Mouse (Mus musculus) thymus, postnatal 14 days (tissue): ENCODE measurements around the gene Eml4.

Experiments used
- DNase-seq: peaks from one replicate; pipeline ENCODE4 v3.0.0; 2021

The Eml4 gene

DNA sequence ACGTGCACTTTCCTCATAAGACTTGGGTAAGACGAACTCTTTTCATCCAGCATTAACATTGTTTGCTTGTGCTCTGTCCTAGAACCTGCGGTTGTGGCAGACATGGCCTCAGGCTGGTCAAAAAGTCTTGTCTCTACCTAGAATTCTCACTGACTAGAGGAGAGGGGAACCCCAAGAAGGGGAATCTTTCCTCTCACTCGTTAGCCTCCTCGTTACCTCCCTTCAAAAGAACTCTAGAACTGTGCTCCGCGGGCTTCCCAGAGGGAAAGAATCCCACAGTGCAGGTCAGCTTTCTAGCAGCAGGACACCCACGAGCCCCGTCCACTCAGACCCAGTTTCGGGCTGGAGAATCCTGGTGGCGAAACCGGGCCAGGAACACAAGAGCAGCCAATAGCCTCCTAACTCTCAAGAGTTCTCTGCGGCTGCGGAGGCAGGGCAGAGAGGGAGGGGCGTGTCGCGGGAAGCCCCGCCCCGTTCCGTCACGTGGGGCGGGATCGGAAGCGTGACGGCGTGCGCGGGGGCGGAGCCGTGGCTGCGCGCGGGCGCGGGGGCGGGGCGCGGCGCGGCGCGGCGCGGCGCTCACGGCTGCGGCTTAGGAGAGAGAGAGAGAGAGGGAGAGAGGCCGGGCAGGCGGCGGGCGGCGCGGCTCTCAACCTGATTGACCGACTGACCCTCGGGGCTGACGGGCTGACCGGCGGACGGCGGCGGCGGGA is at the start of gene Eml4:
Gene Eml4, plus strand, starts transcription at position 553 of the 713 bp plus-strand sequence.
- peak; percentile 96 for DNase-seq

- DNase-seq, result no peak
Observed at GRCm38 (mm10) chr17:83301433-83301832, 49.3 kb upstream of the Eml4 start.

DNA sequence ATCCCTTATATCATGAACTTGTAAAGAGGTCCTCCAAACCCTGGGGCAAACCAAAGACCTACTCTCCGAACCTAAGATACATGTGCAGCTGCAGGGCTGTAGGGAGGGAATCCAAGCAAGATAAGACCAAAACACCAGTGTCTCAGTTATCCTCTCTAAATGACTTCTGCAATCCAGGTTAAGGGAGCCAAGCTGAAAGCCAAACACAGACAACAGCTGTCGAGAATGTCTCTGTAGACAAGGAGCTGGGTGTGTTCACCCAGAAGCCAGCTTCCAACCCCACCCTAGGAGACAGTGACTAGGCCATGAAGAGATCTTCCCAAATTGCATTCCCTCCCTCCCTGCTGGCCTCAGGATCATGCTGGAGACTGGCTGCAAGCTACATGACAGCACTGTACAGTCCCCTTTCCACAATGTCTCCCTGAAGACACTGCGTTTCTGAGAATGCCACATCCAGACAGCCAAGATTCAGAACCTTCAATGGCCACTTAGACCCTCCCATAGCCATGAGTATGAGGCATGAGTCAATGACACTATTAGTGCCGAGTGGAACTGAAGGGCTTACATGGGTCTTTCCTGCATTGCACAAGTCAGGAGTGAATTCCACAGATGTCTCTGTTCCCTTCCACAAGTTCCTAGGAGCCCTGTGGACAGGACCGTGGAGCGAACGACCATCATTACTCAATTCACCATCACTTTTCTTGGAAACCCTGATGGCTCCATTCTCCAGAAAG is 46.5 kb upstream of the Eml4 start:
- no peak for DNase-seq

DNA sequence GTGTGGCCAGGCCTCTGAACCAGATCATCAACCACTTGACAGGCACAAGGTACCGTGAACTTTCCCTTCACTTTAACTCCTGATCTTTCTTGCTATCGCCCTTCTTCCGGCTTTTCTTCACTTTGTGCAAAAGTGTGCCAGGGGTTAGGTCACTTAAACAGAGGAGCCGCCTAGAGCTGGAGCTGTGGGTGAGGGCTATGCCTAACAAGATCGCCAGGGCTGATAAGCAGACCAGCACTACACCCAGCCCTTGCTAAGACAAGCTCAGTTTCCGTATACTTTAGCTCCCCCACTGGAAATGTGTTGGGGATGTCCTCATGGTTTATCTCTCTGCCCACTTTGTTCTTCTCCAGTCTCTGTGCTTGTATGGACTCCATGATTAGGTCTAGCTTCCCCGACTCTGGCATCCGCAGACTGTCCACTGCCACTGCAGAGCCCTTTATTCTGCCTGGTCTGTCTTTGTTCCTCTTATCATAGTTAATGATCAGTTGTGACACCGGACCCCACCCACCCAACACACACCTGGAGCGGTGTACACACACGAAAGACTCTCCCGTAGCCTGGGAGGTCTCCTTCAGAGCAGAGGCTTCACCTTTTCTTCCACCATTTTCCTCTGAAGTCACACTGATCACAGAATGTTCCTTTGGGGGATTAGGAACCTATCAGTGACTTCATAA is 43.6 kb upstream of the Eml4 start:
- no peak for DNase-seq

- DNase-seq, result no peak
Observed at GRCm38 (mm10) chr17:83307641-83308296, 43.0 kb upstream of the Eml4 start.

DNA sequence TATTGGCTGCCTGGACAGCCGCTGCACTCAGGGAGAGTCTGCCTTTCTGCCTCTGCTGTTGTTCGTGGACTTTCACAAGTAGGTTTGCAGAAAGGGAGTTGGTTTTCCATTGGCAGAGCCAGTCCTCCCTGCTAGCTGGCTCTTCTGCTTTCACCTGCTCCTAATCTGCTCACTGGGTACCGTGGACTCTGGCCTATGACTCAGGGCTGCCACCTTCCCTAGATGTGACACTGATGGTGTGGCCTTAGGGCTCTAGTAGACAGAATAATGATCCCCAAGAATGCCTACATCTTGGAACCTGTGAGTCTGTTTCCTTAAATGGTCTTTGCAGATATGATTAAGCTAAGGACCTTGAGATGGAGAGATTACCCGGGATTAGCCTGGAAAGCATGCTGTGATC is 42.3 kb upstream of the Eml4 start:
- no peak for DNase-seq

GRCm38 (mm10) chr17:83309243-83309642 is 41.5 kb upstream of the Eml4 start:
- no peak for DNase-seq

GRCm38 (mm10) chr17:83311806-83312205 is 38.9 kb upstream of the Eml4 start:
- no peak for DNase-seq

GRCm38 (mm10) chr17:83312244-83312918 is 38.4 kb upstream of the Eml4 start:
- DNase-seq, result peak; percentile 43

GRCm38 (mm10) chr17:83313046-83313689 is 37.6 kb upstream of the Eml4 start:
- no peak for DNase-seq

DNA sequence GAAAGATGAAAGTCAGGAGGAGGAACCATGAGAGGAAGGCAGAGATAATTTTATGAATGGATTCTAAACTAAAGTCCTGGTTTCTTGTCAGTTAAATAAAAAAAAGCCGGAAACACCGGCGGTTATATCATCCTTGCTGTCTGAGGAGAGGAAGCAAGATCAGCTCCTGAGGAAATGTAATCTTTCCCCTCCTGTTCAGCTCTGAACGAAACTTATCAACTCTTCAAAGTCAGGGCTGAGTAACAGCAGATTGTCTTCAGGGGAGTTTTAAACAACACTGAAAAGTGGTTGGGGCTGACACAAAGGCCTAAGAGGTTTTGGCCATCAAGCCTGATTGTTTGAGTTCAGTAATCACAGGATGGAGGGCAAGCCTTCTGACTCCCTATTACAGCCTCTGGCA is 35.3 kb upstream of the Eml4 start:
- DNase-seq, result no peak

DNA sequence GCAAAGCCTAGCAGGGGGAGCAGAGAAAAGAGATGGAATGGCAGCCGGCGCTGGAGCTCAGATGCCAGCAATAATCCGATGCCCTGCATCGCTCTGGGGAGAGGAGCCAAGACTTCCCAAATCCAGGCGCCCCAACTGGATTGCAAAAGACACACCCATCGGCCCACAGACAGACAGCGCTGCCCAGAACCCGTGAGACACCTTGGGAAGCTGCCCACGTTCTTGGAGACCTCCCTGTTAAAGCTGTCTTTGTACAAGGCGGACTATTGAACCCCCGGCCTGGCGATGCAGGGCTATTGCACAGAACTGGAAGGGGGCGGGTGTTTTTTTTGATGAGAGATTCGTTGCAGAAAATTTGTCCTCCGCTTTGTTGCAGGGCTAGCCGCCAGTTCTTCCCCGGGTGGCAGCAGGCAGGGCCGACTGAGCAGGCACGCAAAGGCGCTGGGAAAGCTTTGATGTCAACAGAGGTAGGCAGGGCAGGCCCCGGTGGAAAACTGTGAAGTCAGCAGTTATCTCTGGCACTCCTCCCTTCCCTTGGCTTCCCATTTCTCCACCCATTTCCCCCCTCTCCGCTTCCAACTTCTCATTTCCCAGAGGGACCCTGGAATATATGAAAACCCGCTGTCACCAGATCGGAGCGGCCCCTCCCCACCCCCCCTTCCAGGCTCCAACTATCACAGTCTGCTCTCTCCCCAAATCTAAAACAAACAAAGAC is 28.0 kb upstream of the Eml4 start:
- DNase-seq, result no peak

DNA sequence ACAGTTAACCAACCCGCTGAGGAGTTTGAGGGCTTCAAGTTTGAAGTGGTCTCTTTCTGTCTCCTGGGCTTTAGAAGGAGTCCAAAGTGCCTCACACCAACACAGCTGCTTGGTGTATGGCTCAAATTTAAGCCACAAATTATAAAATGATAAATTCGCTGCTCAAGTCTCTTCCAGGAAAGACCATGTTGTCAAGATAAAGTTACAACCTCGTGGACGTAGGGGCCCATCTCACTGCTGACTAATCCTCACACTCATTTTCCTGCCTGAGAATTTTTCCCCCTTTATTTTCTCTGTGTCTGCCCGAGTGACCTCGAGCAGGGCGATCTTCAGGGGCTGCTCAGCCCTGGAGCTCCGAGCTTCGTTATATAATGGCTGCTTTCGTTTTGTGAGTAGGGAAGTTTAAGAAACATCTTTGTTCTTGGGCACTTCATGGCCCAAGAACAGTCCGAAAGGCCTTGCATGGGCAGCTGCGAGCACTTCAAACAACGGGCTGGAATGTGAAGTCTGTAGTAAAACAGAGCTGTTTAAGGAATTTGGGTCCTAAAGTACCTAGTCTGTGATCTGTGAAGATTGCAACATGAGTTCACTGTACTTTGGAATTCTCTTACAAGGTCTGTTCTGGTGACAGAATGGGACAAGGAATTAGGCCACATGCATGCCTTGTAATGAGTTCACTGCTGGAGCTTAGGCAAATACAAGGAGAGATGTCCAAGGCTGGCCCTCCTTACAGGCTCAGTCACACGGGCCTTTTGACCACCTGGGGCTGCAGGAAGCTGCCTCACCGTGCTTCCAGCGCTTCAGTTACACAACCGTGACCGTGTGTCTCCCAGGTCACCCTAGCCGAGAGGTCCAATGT is 27.1 kb upstream of the Eml4 start:
- no peak for DNase-seq

- DNase-seq, result no peak
Observed at GRCm38 (mm10) chr17:83324269-83324616, 26.5 kb upstream of the Eml4 start.

- DNase-seq, result no peak
Observed at GRCm38 (mm10) chr17:83335183-83335584, 15.5 kb upstream of the Eml4 start.

GRCm38 (mm10) chr17:83337051-83337898 is 13.5 kb upstream of the Eml4 start:
- no peak for DNase-seq

DNA sequence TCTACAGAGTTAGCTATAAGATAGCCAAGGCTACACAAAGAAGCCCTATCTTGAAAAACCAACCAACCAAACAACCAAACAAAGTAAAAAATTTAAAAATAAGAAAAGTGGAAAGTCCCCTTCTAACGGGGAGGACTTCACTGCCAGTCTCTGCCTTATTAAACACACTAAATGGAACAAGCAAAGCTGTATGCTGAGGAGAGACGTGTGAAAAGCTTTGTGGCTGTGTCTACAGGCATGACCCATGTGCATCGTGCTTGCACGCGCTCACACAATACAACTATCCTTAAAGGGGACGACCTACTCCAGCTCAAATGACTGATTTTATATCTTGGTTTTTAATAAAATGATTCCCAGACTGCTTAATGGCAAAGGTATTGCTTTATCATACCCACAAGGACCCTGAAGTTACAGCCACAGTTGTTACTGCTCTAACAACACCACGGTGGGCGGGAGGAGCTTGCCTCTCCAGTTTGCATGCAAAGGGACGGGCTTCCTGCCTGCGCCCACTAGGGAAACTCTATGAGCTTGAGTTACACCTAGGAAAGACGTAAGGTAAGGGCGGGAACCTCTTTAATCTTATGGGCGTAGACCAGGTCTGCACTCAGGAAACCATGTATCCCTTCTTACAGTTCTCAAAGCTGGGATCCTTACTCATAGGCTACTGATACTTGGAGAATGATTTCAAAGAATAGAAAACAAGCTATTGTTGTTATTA is 11.2 kb upstream of the Eml4 start:
- no peak for DNase-seq

DNA sequence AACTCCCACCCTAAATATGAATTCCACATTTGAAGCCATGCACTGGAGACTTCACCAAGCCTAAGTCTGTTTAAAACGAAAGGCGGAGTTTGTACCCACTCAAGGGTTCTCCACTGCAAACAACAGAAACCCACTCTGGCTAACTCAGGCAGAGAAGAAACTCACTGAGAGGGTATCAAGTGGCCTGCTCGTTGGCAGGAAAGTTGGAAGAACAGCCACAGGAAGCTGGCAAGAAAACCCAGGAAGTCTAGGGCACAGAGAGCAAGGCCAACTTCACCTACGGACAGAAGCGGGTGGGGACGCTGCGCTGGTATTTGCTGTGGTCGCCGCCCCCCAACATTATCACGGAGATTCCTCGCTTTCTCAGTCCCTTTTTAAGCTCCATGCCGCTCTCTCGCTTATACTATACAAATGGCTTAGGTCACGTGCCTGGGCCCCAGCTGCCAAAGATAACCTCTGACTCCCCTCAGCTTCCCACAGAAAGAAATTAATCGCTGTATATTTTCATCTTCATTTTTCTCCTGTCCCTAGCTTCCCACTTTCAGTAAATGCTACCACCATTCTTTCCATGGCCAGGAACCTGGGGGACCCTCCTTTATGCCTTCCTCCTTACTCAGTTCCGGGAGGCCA is 9.7 kb upstream of the Eml4 start:
- no peak for DNase-seq

DNA sequence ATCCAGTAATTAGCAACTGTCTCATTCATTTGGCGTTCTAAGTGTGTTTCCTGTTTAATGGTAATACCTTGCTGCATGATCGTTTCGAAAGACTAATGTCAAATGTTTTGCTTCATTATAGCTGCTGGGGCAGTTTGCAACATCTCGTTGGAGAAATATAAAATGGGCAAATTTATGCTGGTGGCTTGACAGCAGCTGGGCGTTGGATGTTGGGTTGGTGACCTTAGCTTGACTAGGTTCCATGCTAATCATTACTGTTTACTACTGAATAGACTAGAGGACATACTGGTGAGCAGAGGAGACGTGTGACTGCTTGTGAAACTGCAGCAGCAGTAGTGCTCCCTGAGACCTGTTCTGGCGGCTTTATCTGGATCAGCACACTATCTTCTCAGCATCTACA is 6.5 kb upstream of the Eml4 start:
- no peak for DNase-seq
